Mouse (Mus musculus) spleen, postnatal 36 days (tissue): Measurements from ENCODE around the gene Slc9a6.

Experiments used
- DNase-seq, 2 experiments: peaks; one replicate each; pipeline ENCODE4 v3.0.0; 2022; ENCODE audit warnings: low spot score in 2 of 2, mixed read lengths in 1 of 2

Gene Slc9a6

DNA sequence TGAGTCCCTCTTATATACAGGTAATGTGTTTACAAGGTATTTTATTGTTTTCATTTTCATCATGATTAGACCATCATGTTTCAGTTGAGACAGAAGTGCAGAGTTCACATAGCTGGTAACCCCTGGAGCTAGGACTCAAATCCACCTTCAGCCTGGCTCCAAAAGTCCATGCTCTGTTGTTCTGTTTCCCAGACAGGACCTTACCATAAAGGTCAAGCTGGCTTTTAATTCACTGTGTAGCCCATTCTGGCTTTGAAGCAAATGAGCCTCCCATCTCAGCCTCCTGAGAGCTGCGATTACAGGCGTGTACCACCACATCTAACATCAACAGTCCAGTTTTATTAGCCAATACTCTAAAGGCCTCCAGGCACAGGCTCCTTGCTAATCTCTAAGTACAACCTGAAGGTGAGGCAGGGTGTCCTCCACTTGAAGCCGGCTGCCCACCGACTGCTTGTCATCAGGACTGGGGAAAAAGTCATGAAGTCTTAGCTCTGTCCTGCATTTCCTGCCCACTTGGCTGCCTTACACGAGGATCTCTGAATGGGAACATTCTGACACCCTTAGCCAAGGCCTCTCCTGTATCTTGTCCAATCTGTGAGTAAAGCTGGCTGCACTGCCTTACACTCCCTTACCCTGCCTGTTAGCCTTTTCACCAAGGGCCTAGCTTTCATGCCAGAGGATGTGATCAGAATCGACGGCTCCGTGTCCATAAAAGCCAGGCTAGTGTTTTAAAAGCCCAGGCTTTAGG lies 55.8 kb downstream of the Slc9a6 start:
- no peak for DNase-seq

- DNase-seq = no peak
Measured at GRCm38 (mm10) chrX:56667296-56667695, 57.7 kb downstream of the Slc9a6 start.

DNA sequence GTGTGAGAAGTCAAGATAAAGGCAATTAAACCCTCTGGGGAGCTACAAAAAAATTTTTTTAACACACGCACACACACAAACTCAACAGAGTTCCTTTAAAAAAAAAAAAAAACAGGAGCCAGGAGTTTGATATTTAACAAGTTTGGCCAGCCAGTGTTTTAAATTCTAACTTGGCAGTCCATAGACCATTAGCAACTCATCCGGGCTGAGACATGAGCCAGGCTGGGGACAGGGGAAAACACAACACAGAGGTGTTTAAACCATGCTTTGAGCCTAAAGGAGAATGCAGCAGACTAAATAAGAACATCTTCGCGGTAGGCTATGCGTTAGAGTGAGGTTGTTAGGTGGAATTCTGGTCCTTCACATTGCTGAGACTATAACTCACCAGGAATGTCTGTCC lies 58.5 kb downstream of the Slc9a6 start:
- DNase-seq = no peak

- no peak for DNase-seq
Measured at GRCm38 (mm10) chrX:56668501-56668900, 58.9 kb downstream of the Slc9a6 start.

- no peak for DNase-seq
Measured at GRCm38 (mm10) chrX:56675556-56675955, 66.0 kb downstream of the Slc9a6 start.

GRCm38 (mm10) chrX:56677736-56678135 lies 68.2 kb downstream of the Slc9a6 start:
- no peak for DNase-seq

- DNase-seq = no peak
Measured at GRCm38 (mm10) chrX:56679066-56679465, 69.5 kb downstream of the Slc9a6 start.

DNA sequence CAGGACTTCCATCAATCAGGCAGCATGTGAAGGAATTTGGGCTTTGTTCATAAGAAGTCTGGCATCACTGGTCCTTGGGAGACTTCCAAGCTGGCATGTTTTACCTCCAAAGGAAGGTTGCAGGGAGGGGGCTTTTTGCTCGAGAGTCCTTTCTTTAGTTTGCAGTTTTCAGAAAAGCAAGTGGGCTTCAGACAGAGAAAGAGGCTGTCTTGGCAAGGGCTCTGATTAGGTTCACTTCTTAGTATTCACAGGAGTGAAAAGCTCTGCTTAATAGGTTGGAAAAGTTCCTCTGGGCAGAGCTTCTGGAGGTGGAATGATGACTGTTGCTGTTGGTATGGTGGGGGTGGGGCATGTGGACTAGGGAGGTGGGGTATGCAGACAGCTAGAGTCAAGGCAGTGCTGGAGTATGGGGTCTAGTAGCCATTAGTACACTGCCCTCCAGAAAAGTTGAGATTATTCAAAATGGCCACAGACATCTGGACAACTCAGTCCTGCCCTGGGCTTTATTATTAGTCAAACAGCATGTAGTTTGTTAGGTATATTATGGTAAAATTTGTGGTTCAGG lies 72.7 kb downstream of the Slc9a6 start:
- DNase-seq = no peak

- no peak for DNase-seq
Measured at GRCm38 (mm10) chrX:56683521-56683920, 74.0 kb downstream of the Slc9a6 start.

- DNase-seq = no peak
Measured at GRCm38 (mm10) chrX:56692554-56692953, 83.0 kb downstream of the Slc9a6 start.

GRCm38 (mm10) chrX:56694539-56694938 lies 85.0 kb downstream of the Slc9a6 start:
- DNase-seq = no peak

DNA sequence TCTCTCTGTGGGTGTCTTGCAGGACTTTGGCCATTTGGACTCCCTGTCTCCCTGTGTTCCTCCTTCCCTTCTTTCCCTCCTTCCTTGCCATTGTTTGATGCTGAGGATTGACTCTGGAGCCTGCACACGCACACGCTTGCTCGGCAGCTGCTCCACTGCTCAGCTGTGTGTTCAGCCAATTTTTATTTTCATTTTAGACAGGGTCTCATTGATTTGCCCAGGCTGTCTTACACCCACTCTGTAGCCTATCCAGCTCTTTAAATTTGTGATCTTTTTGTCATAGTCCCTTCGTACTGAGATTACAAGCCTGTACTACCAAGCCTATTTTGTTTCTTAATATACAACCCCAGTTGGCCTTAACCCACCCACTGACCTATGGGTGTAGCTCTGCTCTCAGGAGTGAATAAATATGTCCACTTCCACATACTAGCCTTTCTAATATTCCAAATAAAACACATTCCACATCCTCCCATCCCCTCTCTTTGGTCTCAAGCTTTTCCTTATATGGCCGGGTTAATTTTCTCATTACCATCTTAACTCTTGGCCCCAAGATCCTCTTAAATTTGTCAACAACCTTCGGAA lies 87.7 kb downstream of the Slc9a6 start:
- DNase-seq = no peak

- DNase-seq = no peak
Measured at GRCm38 (mm10) chrX:56697886-56698285, 88.3 kb downstream of the Slc9a6 start.

GRCm38 (mm10) chrX:56701261-56701660 lies 91.7 kb downstream of the Slc9a6 start:
- DNase-seq = no peak

- DNase-seq = no peak
Measured at GRCm38 (mm10) chrX:56703965-56704562, 94.5 kb downstream of the Slc9a6 start.

GRCm38 (mm10) chrX:56708592-56709370 lies 99.2 kb downstream of the Slc9a6 start:
- no peak for DNase-seq

DNA sequence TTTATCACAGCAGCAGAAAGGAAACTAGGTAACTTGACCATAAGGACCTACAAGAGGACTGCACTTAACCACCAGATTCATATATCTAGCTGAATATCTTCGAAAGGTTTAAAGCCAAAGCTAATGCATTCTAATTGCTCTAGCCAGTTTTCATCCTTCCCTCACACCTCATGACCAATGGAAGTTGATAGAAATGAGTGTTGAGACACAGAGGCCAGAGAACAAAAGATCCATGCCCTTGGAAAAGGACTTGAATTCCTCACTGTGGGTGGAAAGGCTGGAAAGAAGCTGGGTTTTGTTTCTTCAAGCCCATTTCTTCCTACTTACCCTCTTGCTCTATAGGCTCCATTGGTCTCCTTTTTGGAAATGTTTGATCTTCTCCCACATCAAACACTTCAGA lies 101.0 kb downstream of the Slc9a6 start:
- DNase-seq = no peak

DNA sequence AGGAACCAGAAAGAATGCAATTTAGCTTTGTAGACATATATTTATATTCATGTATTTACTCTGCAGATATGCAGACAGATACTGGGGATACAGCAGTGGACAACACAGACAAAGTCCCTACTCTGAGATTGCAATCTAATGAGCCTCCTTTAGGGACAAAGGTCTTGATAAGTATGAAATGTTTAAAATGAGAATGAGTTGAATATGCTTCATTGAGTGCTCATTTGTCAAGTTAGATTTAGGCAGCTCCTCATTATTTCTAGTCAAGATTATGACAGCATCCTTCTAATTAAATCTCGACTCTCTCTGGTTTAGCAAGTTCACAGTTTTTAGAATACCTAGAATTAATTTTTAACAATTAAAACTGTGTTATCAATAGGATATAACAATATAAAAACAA lies 103.1 kb downstream of the Slc9a6 start:
- DNase-seq = no peak
